Mouse (Mus musculus) spleen, postnatal 36 days (tissue): ENCODE data around the gene Hey2.

Experiments
- DNase-seq, 2 experiments: peaks; one replicate each; pipeline ENCODE4 v3.0.0; 2022; ENCODE audit warnings: low spot score in 2 of 2, mixed read lengths in 1 of 2

The Hey2 gene

GRCm38 (mm10) chr10:30842643-30843437 lies at the start of gene Hey2:
TSS of gene Hey2 (minus strand) at chr10:30842801.
- DNase-seq: peak; percentile 92 to 94

GRCm38 (mm10) chr10:30883085-30883760 lies 40.6 kb upstream of the Hey2 start:
- no peak for DNase-seq

DNA sequence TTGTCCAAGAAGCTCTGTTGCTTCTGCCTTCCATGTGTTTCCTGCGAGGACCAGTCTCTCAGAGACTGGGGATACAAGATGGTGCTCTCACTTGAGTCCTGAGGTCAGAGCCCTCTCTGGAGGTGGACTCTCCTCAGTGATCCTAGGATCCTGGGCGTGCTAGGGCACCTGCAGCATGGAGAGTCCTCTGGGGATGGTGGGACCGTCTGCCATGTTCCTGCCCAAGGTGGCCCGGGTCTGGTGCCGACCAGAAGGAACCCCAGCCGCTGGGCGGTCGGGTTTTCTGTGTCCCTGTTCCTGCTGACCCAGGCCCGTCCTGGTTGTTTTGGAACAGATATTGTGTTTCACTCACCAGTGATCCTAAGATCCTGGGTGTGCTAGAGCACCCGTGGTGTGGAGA lies 38.5 kb upstream of the Hey2 start:
- DNase-seq: no peak

DNA sequence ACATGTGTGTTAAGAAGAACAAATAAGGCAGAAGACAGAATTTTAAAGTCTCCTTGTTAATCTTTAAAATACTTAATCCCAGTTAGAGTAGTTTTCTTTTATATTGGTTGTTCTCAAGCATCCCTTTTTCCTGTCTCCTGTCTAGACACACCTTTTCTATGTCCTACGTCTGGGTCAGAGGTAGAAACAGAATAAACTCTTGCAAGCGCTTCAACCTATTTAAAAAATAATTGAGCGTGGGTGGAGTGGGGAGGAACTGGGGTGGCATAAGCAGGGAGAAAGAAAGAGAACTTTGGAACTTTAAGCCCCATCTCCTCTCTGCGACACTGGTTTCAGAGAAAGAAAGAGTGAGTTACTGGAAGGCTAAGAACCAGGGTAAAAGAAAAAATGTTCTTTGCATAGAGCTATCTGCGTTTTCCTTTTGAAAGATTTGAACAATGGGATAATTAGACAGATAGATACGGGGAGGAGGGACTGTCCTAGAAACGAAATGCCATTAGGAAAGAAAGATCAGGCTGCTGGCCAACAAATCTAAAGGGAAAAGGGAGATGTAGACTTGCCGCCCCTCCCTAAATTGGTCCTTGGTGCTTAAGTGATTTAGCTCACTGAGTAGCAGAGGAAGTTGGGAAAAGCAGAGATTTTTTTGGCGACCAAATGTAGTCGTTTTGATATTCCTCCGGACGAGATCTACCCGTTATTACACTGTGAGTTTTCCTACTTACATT lies 2.7 kb upstream of the Hey2 start:
- DNase-seq: no peak

DNA sequence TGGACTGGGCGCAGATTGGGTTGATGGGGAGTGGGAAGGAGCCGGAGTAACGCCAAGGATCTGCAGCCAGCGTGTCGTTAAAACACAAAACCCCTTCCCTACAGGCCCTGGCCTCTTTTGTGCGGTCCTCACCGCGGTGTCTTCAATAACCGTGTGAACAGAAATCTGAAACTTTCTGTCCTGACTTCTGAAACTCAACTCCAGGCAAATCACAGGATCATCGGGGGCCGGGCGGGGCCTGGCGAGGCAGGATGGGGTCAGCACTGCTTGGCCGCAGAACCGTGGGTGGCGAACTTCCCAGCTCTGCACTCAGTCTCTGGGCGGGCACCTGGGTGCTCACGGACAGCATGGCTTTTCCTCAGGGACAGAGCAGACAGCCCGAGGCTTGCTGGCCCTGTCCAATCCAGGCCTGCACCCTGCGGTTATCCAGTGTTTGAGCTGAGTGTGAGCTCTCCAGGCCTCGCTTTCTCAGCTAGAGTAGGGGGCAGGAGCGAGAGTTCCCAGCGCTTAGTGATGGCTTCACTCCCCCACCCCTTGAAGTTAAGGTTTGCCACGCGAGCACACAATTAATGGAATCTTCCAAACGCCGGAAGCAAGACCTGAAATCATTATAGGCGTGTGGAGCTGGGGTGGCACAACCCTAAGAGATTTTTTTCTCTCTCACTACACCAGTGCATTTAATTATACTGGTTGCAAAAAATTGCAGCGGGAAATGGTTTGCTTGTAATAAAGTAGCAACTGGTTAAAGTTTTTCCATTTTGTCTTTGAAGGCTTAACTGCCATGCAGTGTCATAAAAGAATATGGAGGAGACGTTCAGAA lies 1.8 kb upstream of the Hey2 start:
- DNase-seq: no peak

GRCm38 (mm10) chr10:30843438-30844190 lies 1.0 kb upstream of the Hey2 start:
- no peak for DNase-seq

DNA sequence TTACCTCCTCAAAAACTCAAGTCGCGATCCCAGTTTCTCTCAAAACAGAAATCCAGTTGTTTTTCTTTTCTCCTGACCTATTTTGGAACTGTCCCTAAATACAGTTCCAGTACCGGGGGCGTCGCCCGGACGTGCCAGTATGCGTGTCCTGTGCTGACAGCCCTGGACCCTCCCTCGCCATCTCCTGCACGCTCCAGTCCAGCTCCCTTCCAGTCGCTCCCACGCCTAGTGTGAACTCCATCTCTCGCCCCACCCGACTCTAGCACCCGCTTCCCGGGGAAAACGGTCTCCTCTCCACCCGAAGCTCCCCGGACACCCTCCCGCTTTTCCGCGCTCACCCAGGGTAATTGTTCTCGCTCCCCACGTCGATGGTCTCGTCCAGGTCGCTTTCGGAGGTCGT lies 373 bp downstream of the Hey2 start:
- DNase-seq: no peak

- DNase-seq: no peak
Observed at GRCm38 (mm10) chr10:30840824-30841223, 1.8 kb downstream of the Hey2 start.

GRCm38 (mm10) chr10:30838188-30838587 lies 4.4 kb downstream of the Hey2 start:
- no peak for DNase-seq

DNA sequence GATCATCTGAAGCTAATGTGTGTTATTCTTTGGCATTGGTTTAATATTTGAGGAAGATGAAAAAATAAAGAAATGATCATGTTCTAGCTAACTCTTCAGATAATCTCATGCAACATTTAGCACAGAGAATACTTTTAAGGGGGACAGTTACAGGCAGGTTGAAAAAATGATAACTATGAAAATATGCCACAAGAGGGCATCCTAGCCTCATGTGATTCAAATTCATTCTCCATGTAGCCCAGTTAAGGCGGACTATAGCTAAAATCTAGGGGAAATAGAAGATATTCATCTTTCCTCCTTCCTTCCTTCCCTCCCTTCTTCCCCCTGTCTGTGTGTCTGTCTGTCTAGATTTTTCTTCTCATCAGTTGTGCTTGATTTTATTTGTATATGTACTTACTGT lies 17.6 kb downstream of the Hey2 start:
- DNase-seq: no peak

GRCm38 (mm10) chr10:30810967-30811293 lies 31.7 kb downstream of the Hey2 start:
- DNase-seq: peak; percentile 76 to 85

DNA sequence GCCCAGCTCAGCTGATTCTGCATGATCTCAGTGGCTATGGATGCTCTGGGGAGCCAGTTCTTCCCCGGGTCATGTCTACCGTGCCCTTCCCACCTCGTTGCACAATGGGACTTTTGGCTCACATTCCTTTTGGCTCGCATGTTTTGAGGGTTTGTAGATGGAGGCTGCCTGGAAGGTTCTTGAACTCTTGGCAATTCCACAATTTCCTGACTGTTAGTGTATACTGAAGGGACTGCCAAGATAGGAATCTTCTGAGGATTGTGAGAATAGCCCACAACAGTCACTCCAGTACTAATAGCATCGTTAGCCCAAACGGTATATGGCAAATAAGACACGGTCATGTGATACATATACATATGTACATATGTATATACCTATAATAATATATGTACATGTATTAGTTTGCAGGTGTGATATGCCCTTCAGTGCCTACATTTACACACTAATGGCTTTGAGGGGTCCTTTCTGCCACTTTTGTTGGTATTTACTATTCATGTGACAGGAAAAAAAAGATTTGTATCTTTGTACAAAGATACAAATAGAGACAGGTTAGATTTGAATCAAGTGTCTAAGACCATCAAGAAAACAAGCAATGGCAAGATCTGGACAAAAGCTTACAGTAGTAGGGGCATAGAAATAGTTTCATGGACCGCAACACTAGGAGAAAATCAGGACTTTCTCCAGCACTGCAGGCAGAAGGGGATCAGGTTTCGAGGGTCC lies 32.2 kb downstream of the Hey2 start:
- DNase-seq: no peak

DNA sequence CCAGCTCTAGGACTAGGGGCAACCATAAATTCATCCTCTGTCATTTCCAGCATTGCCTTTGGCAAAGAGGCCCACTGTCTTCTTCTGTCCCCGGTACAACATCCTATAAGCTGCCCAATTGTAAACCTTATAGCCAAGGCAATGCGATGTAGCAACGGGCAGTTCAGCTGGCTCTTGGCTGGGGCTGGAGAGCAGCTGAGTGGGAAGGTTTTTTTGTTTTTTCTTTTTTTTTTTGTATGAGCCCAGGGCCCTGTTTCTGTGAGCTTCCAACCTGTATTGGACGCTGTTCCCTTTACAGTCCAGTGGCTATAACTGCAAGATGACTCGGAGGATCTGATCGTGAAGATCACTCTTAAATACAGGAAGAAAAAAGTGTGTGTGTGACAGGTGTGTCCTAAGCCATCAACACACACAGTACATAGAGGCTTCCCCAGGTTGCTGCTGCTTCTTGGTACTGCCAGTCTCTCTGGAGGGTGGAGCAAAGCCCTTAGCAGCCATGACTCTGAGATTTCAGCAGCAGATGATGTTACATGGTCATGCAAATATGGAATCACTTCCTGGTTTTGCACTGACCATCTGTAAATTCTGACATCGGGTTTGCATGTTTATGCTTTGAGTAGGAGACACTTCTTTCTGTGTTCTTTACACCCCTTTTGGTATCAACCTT lies 38.9 kb downstream of the Hey2 start:
- peak in 1 of 2 experiments; percentile 22 for DNase-seq

DNA sequence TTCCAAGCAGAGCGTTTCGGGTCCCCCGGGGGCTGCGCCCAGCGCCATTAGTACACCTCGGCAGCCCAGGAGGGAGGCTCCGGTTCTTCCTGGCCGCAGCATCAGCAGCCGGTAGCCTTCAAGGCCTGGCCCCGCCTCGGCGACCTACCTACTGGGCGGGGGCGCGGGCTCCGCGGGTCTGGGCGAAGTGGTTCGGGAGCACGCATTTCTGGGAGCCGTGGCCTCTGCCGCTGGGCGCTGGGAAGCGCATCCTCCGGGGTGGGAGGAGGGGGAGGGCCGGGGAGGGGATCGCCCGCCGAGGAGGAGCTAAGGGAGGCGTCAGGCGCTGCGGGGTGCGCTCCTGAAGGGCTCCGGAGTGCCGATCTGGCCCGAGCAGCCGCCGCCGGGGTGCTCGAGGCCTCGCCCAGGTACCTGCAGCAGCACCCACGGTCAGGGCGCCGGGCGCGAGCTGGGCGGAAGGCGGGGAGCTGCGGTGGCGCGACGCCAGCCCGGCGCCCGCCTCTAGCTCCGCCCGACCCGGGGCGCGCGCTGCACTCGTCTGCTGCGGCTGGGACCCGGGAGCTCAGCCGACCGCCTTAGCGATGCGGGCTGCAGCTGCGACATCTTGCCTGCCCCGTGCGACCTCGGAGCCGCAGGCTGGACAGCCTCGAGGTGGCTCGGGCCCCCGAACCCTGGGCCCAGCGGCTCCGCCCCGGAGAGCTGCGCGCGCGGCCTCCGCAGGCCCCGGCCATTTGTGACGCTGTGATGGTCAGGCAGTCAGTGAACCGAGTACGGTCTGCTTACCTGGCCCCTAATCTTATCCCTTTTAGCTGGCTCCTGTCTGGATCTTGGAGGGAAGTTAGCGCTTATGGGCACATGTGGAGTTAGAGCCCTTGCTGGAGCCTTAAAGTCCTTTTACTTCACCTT lies 39.7 kb downstream of the Hey2 start, which contains the start of gene Ncoa7:
Gene Ncoa7, minus strand, starts transcription at position 646 of the 906 bp plus-strand sequence.
- DNase-seq: peak; percentile 79 to 82

DNA sequence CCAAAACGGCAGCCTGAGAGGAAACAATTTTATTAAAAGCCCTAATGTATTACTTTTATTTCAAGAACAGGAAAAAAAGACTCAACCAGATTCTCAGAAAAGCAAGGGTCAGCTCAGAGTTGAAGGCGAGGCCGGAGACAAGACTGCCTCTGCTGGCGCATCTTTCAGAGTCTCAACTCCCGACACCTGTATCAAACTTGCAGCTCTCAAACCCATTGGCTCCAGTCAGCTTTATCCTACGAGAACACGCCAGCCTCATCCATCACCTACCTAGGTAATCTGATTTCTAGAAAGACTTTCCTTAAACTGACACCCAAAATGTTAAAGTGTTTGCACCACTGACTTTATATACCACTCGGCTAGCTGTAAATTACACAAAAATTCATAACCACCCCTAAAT lies 40.6 kb downstream of the Hey2 start:
- DNase-seq: peak; percentile 23 to 45

- no peak for DNase-seq
Observed at GRCm38 (mm10) chr10:30799713-30800450, 42.7 kb downstream of the Hey2 start.

DNA sequence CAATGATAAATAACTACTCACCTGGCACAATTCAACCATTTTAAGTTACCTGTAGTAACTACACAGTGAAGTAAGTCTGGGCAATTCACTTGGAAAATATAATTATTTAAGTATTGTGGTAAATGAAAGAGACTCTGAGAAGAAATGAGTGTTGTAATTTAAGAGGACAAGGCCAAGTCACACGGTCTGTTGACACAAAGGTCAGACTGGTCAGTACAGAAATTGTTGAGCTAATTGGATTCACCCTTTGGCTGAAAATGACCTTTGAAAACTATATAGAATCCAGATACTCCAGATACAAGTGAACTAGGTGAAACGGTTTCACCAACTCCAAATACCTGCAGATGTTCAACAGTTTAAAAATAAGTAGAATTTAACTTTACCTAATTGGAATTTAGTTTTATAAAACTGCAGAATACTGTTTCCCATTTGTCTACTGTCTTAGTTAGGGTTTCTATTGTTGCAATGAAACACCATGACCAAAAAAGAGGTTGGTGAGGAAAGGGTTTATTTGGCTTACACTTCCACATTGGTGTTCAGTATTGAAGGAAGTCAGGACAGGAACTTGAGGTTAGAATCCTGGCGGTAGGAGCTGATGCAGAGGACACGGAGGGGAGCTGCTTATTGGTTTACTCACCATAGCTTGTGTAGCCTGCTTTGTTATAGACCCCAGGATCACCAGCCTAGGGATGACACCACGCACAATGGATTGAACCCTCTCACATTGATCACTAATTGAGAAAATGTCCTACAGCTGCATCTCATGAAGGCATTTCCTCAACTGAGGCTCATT lies 45.9 kb downstream of the Hey2 start:
- no peak for DNase-seq
